Mouse (Mus musculus) lung, adult 2 months (tissue): Measurements from ENCODE around the gene Tmem30c. TPM values are rescaled to one million over a fixed set of nuclear protein-coding genes. Genes with fewer than 3 reads are reported as not detected.
A peak's percentile ranks its signal among the peaks of the same experiment; 100 is the strongest.
"Not testable (repeated sequence)": the region's sequence is repeated elsewhere in the genome, so short reads cannot be mapped to it uniquely, and the experiment has no call there.

ENCODE experiments used
- DNase-seq: peaks from one replicate; pipeline ENCODE4 v3.0.0; 2022
- H3K4me1 ChIP-seq: fragments of 200-500 bp; 2 replicates; pipeline ENCODE4 v1.6.1; 2011; ENCODE audit warnings: low read length; ENCODE audit not compliant: control insufficient read depth, insufficient read depth
- H3K4me3 ChIP-seq: fragments of 200-500 bp; replicated peaks from 2 replicates; pipeline ENCODE3; 2011; ENCODE audit warnings: low read depth, mild to moderate bottlenecking, control low read depth, low read length; ENCODE audit errors: extremely low read depth
- CTCF ChIP-seq: fragments of 200-500 bp; IDR thresholded peaks from 2 replicates; pipeline ENCODE4 v1.5.1; 2011; ENCODE audit warnings: mild to moderate bottlenecking, low read length, control low read depth; ENCODE audit not compliant: insufficient read depth
- POLR2A ChIP-seq: fragments of 200-500 bp; IDR thresholded peaks from 2 replicates; pipeline ENCODE4 v1.6.1; 2011; ENCODE audit warnings: low read depth, mild to moderate bottlenecking, control low read depth, low read length, borderline replicate concordance; ENCODE audit errors: extremely low read depth
- WGBS: fragments of 180-500 bp; shearing (Covaris S2); methylation state at CpG from one replicate; pipeline ENCODE4 v1.1.7; 2018; 5-methylcytosine and 5-hydroxymethylcytosine counted together
- polyA plus RNA-seq: library from polyadenylated mRNA; depleted of rRNA; stranded (reverse); fragments of >200 nt; gene quantifications from 2 replicates; pipeline ENCODE4 v1.2.3, GENCODE M21; 2012; rRNA removed

Gene Tmem30c
- polyA plus RNA-seq, 1 experiment: not detected

GRCm38 (mm10) chr16:57243858-57244248 lies 48.8 kb downstream of the Tmem30c start:
- peak; percentile 77 for DNase-seq
- TF ChIP-seq CTCF (peak; percentile 89), POLR2A (no peak)
- 7% methylated on average over 6 of the region's 6 CpGs for WGBS
- Histone ChIP-seq H3K4me1 (no peaks in the 10 kb centered on the region), H3K4me3 (no peak overlapping the region)

DNA sequence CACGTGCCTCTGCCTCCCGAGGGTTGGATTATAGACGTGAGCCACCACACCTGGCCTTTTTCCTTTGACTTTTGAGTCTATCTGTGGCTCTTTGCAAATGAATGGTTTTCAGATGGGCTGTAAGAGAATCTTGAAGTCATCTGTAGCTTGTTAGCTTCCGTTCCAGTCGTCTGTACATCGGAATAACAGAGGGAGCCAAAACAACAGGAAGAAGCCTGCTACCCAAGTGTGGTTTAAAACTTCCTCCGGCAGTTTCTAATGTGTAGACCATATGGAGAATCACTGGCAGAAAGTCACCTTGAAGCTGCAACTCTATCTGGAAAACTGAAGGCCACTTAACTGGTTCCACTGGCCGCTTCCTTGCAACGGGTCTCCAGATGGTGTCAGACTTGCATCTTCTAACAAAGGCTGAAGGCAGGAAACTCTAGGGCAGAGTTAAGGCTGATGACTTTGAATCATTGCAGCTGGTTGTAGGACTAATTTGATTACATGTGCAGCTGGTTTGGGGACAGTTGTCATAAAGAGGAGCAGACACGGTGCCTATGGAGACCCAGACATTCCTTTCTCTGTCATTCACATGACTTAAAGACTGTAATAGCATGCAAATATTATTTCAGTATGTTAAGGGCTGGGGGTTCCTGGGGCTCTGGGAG lies 49.3 kb downstream of the Tmem30c start:
- H3K4me3 ChIP-seq: no peak overlapping the region
- no peak for DNase-seq
- TF ChIP-seq POLR2A: no peak
- no peak for TF ChIP-seq CTCF
- WGBS: 43% methylated on average over 10 of the region's 10 CpGs
- no peaks in the 10 kb centered on the region for H3K4me1 ChIP-seq

DNA sequence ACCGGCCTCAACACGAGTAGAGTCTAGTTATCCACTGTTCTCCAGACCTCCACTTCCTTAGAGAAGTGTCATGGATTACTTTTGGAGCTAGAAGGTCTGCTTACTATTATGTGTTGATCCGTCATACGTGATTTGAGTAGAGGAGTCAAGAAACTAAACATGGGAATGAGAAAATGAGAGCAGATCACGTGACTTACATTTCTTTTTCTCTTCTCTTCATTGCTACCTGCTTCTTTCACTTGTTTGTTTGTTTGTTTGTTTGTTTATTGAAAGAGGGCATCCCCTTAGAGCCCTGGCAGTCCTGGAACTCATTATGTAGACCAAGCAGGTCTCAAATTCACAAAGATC lies 49.8 kb downstream of the Tmem30c start:
- Histone ChIP-seq H3K4me1 (no peaks in the 10 kb centered on the region), H3K4me3 (no peak overlapping the region)
- 89% methylated on average over 5 of the region's 5 CpGs for WGBS
- no peak for DNase-seq
- TF ChIP-seq CTCF (no peak), POLR2A (no peak)

- WGBS: 44% methylated on average over 7 of the region's 7 CpGs
- TF ChIP-seq POLR2A (no peak), CTCF (no peak)
- no peak for DNase-seq
- Histone ChIP-seq H3K4me1 (no peaks in the 10 kb centered on the region), H3K4me3 (no peak overlapping the region)
Measured at GRCm38 (mm10) chr16:57235871-57236510, 56.7 kb downstream of the Tmem30c start.

DNA sequence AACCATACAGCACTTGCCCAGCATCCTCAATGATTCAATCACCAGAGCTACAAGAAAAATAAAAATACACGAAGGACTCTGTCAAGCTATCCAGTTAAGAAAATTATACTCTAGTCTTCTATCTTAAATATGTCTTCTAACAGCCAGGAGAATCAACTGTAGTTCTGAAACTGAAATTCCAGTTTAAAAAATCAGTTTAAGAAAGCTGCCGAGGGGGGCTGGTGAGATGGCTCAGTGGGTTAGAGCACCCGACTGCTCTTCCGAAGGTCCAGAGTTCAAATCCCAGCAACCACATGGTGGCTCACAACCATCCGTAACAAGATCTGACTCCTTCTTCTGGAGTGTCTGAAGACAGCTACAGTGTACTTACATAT lies 60.7 kb downstream of the Tmem30c start:
- H3K4me1 ChIP-seq, H3K4me3 ChIP-seq, DNase-seq: not testable (repeated sequence)
- WGBS: 72% methylated on average over 5 of the region's 5 CpGs

DNA sequence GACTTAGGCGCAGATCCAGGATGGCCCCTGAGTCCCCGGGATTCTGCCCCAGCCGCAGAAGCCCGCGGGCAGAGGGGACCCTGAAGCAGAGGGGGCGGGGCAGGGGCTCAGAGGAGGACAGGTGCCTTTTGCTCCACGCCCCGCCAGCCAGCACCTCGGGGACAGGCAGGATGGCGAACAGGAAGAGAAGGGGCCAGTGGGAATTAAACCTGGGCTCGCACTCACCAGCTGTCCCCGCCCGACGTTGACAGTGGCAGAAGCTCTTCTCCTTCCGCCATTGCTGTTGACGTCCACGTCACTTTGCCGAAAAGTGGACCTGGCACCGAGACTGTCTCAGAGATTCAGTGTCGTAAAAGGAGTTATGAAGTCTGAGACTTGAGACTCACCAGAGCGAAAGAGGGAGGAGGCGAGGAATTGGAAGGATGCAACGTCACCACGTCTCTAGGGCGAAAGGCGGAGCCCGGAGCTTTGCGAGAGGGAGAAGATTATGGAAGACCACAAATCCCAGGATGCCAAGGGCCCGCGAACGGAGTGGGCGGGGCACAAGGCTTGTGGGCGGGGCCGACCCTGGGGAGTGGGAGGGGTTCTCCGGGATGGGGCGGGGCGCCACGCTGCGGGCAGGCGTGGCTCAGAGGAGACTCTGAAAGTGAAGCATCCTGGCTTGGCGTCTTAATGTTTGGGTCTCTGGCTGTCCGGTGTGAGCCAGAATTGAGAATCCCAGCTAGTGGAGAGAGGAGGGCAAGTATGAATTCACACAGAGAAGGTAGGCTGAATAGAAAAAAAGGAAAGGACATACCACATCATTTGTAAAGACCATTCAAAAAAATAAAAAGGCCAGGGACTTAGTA lies 61.4 kb downstream of the Tmem30c start, which contains the start of gene Tbc1d23:
Gene Tbc1d23, minus strand, starts transcription at position 416 of the 848 bp plus-strand sequence.
- peak within 1 kb of the TSS; percentile 90 for H3K4me3 ChIP-seq
- TF ChIP-seq CTCF (no peak), POLR2A (peak; percentile 92; the same call in 1 of the 2 replicates)
- peak; percentile 93 for DNase-seq
- H3K4me1 ChIP-seq: peaks cover 3% of the 10 kb centered on the region; the same call in 1 of the 2 replicates
- WGBS: under 1% methylated on average over 41 of the region's 42 CpGs

- DNase-seq: no peak
- WGBS: 33% methylated on average over 5 of the region's 5 CpGs
- no peak overlapping the region for H3K4me3 ChIP-seq
Measured at GRCm38 (mm10) chr16:57226444-57226843, 66.2 kb downstream of the Tmem30c start.

GRCm38 (mm10) chr16:57220361-57220760 lies 72.3 kb downstream of the Tmem30c start:
- no peak for DNase-seq
- TF ChIP-seq POLR2A: no peak
- TF ChIP-seq CTCF: no peak
- WGBS: 81% methylated on average over 6 of the region's 6 CpGs
- Histone ChIP-seq H3K4me1 (no peaks in the 10 kb centered on the region), H3K4me3 (no peak overlapping the region)

More at GRCm38 (mm10) chr16:57226444-57226843, 66.2 kb downstream of the Tmem30c start:
- peaks cover 3% of the 10 kb centered on the region; the same call in 1 of the 2 replicates for H3K4me1 ChIP-seq
- no peak for TF ChIP-seq CTCF
- TF ChIP-seq POLR2A: no peak

Other genes with a start within 250 kb of the Tmem30c start
- gene Tmem45a2, start 221.5 kb downstream of the Tmem30c start, polyA plus RNA-seq: 0.91 TPM in 1 of 2 replicates, not detected in the other
- gene Tomm70a, start 171.2 kb downstream of the Tmem30c start, polyA plus RNA-seq: 7.6 and 8.3 TPM in 2 replicates
- gene Nit2, start 125.5 kb downstream of the Tmem30c start, polyA plus RNA-seq: 7.9 and 13.1 TPM in 2 replicates
- gene Tbc1d23, start 61.4 kb downstream of the Tmem30c start, polyA plus RNA-seq: 10.0 and 15.2 TPM in 2 replicates
- 10.3 and 15.1 TPM in 2 replicates for gene Filip1l, start 60.2 kb upstream of the Tmem30c start, polyA plus RNA-seq